Mouse (Mus musculus) lung, adult 2 months (tissue): Measurements from ENCODE around the gene Lhx5.

Experiments
- CTCF ChIP-seq: fragments of 200-500 bp; IDR thresholded peaks from 2 replicates; pipeline ENCODE4 v1.5.1; 2011; ENCODE audit warnings: mild to moderate bottlenecking, low read length, control low read depth; ENCODE audit not compliant: insufficient read depth
- POLR2A ChIP-seq: fragments of 200-500 bp; IDR thresholded peaks from 2 replicates; pipeline ENCODE4 v1.6.1; 2011; ENCODE audit warnings: low read depth, mild to moderate bottlenecking, control low read depth, low read length, borderline replicate concordance; ENCODE audit errors: extremely low read depth

GRCm38 (mm10) chr5:120465860-120466259, 34.4 kb downstream of the Lhx5 start:
- no peak for TF ChIP-seq POLR2A
- no peak for TF ChIP-seq CTCF
